Mouse (Mus musculus) erythroblast, embryonic 14.5 days (primary cell): ENCODE measurements at regions not wholly inside any gene's neighbourhood (a gene's known extent, or its start where the extent isn't known, plus 50 kb on each side); places are given as distances from the start of the nearest gene placed in this dataset.

Experiments used
- GATA1 ChIP-seq: IDR thresholded peaks from 2 replicates; pipeline ENCODE4 v1.6.1; 2012; ENCODE audit warnings: low read length, inconsistent platforms, mixed read lengths
- TAL1 ChIP-seq: IDR thresholded peaks from 3 replicates; pipeline ENCODE4 v1.6.1; 2012; ENCODE audit warnings: low read length, inconsistent platforms, mixed read lengths

GRCm38 (mm10) chr2:171662571-171662970, 380.7 kb downstream of the Cbln4 start:
- no peak for TF ChIP-seq TAL1
- TF ChIP-seq GATA1, result no peak
